Mouse (Mus musculus) regulatory T cell (primary cell): ENCODE measurements at regions not wholly inside any gene's neighbourhood (a gene's known extent, or its start where the extent isn't known, plus 50 kb on each side); places are given as distances from the start of the nearest gene placed in this dataset.

Source experiments
- in situ Hi-C: fragments of 300-600 bp; cut with MboI, MseI; formaldehyde crosslinking; loops from one replicate; pipeline ENCODE4 v1.15.1; 2025; ENCODE audit warnings: high pct_unique_total_duplicates

DNA sequence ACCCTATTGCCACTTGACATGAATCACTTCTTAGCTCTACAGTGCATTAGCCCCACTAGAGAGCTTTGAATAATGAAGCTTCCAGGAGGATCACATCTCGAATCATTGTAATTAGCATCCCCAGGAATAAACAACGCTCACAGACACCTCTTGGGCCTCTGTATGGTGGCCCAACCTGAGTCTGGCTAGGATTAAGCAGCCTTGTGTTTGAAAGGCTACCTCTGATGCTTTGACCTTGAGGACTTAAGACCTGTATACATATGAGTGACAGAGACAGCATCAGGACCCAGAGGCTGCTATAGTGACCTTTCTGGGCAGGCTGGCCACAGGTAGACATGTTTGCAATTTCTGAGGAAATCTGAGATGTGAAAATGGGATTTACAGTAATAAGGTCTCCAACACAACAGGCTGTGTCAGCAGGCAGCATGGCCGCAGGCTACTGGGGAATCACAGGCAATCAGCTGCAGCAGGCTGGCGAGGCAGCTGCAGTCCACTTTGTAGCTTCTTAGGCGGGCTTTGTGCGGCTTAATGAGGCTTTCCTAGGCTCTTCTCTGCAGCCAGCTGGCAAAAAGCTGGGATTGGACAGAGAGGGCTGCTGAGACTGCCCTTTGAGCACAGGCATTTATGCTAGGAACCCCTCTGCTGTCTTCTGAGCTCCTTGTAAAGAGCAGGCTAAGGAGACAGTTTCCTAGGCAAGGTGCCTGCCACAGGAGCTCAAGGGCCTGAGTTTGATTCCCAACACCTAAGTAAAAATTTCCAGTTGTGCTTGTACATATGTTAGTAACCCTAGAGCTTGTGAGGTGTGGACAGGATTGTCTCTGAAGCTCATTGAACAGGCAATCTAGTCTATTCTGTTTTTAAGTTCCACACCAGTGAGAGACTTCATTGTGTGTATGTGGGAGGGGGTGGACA is 768.1 kb upstream of the Auts2 start:
- in situ Hi-C loops = no loop called here

DNA sequence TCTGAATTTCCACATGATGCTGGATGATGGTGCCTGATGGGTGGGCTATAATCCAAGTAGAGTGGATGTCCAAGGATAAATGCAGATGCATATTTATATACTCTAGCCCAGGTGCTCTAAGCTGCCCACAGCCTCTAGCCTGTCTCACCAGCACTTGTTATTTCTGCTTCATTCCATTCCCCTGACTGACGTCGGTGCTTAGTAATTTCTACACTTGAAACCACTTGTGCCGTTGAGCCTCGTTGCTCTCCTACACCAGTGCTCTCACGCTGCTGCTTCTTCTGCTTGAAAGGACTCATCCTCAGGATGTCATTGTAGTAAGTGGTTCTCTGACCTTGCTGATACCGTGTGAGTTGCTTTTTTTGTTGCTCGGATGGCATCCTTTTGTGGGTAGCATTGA is 724.7 kb upstream of the Auts2 start:
- in situ Hi-C loops = no loop called here

DNA sequence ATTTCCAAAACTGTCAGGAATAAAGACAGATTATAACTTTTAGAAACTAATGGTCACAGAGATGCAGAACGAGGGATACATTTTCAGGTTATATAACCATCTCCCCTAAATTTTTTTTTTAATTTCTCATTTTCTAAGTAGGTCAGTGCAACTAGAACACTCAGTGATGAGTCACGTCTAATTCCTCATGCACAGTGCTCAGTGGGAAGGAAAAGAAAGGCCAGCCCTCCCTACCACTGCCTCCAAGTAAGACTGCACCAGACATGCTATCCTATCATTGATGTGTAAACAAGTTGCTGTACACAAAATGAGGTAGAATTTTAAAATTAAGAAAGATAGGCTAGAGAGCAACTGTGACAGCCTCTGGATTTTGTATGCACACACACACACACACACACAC is 724.2 kb upstream of the Auts2 start:
- in situ Hi-C loops = no loop called here

- in situ Hi-C loops = no loop called here
Measured at GRCm38 (mm10) chr5:133264976-133265375, 721.8 kb upstream of the Auts2 start.

DNA sequence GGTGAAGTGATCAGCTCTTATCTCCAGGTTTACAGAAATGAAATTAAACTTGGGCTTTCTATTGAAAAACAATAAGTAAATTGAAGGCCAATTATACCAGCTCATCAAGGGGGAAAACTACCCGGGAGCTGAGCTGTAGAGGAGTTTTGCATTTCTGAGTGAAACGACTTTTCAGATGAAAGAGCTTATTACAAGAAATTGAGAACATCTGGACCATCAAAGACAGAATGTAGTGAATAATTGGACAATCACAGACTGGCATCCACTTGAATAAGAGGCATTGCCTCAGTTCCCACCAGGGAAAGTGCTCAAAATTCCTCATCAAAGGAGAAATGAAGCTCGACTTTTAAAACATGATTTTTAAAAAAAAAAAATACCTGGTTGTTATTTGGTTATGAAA is 675.7 kb upstream of the Auts2 start:
- in situ Hi-C loops = no loop called here

- in situ Hi-C loops = loop anchor here (10.0 kb wide), 1 partner anchor 974 kb away; no protein-coding TSS in a partner anchor
Measured at GRCm38 (mm10) chr5:133198546-133198945, 655.4 kb upstream of the Auts2 start.

- in situ Hi-C loops = loop anchor here (10.0 kb wide), 1 partner anchor 965 kb away; no protein-coding TSS in a partner anchor
Measured at GRCm38 (mm10) chr5:133189798-133190571, 646.8 kb upstream of the Auts2 start.

DNA sequence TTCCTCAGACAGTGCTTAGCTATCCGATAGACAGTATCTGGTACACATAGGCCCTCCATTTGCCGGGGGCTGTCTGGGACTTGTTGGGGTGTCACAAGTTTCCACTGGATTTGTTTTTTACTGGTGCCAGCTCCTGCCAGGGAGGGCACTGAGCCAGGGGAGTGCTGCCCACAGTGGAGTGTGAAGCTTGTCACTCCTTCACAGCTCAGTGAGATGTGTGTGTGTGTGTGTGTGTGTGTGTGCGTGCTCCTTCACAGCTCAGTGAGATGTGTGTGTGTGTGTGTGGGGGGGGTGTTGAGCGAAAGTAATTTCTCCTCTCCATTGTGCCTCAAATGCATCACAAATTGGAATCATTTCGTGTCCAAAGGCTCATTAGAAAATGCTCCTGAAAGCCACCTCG is 632.5 kb upstream of the Auts2 start:
- in situ Hi-C loops = no loop called here

DNA sequence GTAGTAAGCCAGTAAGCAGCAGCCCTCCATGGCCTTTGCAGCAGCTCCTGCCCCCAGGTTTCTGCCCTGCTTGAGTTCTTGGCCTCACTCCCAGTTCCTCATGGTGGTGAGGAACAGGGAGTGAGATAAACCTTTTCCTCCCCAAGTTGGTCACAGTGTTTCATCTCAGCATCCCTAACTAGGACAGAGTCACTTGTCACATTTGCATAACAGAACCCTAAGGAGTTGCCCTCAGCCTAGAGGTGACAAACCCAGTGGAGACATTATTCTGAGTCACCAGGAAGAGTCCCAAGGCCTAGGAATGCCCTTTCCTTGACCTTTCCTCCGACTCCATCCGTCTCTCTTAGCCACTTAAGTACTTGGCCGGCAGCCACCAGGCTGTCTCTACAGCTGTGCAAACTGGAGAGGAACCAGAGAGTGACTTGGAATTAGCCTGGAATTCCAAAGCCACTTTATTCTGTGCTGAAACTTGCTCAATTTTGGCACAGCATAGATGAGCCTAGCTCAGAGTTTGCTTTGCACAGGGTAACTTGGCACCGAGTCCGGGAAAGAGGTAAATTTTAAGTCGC is 630.1 kb upstream of the Auts2 start:
- in situ Hi-C loops = no loop called here

- in situ Hi-C loops = no loop called here
Measured at GRCm38 (mm10) chr5:133172686-133173085, 629.5 kb upstream of the Auts2 start.

- in situ Hi-C loops = no loop called here
Measured at GRCm38 (mm10) chr5:133171266-133171665, 628.1 kb upstream of the Auts2 start.

DNA sequence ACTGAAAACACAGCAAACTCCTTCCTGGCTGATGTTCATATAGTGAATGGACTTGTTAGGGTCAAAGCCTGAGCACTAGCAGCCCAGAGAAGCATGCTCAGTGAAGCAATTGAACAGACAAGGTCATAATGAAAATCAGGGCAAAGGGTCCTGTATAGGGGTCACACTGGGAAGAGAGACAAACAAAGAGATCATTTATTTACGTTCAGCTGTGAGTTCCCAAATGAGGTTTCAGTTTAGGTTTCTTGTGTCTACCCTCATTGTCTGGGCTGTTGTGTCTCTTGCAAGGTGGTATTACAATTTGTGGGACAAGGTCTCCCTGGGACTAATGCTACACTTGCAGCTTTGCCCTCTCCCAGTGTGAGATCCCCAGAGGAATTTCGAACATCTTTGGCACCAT is 624.4 kb upstream of the Auts2 start:
- in situ Hi-C loops = no loop called here

DNA sequence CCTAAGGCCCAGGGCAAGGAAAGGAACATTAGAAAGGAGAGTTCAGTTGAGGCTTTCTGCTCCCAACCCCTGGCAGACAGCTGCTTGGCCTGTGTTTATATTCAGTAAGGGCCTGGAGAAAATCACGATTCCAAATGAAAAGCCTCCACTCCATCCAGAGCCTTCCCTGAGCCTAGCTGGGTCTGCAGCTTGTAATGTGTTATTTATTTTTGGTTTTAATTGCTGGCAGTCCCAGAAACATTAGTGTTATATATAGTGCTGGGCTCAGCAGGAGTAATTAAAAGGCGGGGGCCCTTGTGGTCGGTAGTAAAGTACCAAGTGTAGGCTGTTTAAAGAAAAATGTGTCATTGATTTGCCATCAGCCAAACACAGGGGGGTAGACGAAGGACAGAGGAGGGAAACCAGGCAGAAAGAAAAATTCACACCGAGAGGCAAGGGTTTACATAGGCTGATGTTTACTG is 623.9 kb upstream of the Auts2 start:
- in situ Hi-C loops = no loop called here

DNA sequence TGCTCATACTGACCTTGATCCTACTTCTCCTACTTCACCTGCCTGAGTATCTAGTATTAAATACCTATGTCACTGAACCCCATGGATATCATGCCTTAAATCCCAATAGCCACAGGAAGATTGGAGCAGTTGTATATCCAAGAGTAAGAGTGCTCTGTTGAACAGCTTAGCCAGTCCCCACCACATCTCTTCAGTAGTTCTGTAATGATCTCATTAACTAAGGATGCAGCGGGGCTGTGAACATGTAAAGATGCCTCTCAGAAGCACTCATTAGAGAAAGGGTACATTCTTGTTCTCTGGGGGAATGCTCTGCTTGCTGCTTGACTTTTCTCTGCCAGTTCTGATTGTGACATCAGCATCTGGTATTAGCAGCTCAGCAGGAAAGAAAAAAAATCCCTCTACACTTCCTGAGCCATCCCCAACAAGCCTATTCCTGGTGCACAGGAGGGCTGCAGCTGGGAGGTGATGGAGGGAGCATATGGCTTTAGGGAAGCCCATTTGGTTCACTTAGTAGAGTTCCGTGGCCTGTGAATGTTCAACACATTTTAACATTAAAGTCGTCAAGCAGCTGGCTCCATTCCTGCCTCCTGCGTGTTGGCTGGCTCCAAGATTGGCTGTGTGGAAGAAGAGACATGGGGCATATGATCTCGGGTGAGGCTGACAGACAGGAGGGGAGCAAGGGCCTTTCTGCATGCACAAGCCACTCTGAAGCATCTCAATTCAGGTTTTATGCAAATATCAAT is 613.1 kb upstream of the Auts2 start:
- in situ Hi-C loops = no loop called here

- in situ Hi-C loops = no loop called here
Measured at GRCm38 (mm10) chr5:133145996-133146395, 602.9 kb upstream of the Auts2 start.

GRCm38 (mm10) chr5:133143679-133144078 is 600.5 kb upstream of the Auts2 start:
- in situ Hi-C loops = no loop called here

DNA sequence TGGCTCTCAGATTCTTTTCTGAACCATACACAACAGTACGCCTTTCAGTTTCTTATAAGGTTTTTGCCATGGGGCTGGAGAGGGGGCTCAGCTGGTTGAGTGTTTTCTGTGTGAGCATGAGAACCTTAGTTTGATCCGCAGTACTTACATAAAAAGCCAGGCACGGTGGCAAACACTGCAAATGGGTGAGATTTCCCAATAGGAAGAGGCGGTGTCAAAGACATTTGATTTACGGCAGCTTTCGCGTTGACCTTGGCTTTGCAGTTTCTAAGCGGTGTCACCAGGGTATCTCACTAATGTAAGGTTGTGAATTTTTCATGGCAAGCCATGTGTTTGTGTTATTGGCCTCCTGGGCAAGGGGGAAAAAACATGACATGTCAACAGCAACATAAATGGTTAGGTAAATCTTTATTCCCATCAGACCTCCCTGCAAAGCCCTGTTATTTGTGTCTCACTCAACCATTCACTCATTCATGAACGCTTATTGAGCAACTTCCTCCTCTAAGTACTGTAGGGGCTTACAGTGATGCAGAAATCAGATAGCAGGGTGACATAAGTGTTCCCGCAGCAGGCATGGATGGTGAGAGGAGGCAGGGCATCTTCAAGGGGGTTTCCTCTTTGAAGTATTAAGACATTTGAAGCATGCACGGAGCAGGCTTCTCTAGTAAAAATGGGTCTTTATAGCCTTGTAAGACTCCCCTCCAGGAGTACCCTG is 599.4 kb upstream of the Auts2 start:
- in situ Hi-C loops = no loop called here

DNA sequence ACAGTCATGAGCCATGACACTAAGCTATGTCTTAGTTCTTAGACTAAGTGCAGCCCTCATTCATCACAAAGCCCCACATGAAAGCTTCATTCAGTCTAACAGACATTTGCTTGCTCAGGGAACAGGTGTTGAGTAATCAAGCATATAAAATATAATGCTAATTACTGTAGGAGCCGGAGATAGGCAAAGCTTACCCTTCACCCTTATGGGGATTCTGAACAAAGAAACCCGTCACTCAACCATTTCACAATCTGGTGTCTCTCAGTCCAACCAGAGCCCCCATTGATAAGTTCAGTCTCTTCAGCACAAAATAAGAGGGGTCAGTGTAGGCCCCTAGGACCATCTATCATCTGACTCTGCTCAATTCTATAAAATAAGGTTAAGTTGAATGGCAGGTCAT is 587.9 kb upstream of the Auts2 start:
- in situ Hi-C loops = no loop called here

DNA sequence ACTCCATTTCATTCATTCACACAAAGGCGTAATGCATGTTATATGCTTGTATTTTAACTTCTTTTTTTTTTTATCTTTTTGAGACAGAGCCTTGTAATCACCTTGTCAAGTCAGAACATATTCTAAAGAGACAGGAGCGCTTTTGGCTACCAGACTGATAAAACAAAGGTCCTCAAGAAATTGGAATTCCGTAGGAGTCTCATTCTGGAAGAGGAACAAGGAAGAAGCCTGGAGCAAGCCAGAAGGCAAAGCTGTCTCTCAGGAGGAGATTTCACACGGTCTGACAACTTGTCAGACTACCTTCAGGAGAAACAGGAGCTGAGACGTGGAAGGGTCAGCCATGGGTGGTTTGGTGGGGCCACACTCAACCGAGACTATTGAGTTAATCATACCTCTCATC is 587.2 kb upstream of the Auts2 start:
- in situ Hi-C loops = no loop called here

DNA sequence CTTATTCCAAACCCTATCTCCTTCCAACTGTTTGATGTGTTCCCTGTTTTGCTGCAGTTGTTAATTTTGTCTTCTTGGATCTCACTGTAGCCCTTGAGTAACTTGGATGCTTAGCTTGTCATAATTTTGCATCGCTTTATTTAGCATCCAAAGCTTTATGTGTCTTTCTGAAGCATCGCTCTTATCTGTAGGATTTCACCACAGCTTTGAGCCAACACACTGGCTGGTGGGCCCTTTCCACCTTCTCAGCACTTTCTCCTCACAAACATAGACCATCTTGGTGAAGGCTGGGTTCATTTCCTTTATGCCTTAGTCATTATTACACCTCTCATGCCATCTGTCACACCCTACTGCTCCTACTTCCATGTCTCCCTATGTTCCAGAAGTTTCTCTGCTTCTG is 581.1 kb upstream of the Auts2 start:
- in situ Hi-C loops = no loop called here

GRCm38 (mm10) chr5:133113946-133114345 is 570.8 kb upstream of the Auts2 start:
- in situ Hi-C loops = no loop called here
